Mouse (Mus musculus) liver, postnatal 0 days (tissue): Measurements from ENCODE around the gene Hist1h2ak. TPM values are rescaled to one million over a fixed set of nuclear protein-coding genes. Genes with fewer than 3 reads are reported as not detected.

ENCODE experiments used
- ATAC-seq: fragments of 200-750 bp; cut with Nextera tagmentation; 2 replicates; pipeline ENCODE4 v1.8.0; 2017; ENCODE audit warnings: mild to moderate bottlenecking, moderate library complexity
- DNase-seq: peaks from one replicate; pipeline ENCODE4 v3.0.0-alpha.2; 2016
- H3K27ac ChIP-seq: fragments of 300-500 bp; sonication (generic); 2 replicates; pipeline ENCODE4 v1.5.1; 2014; ENCODE audit warnings: antibody characterized with exemption, moderate library complexity, mild to moderate bottlenecking, low read depth
- H3K27me3 ChIP-seq: fragments of 300-500 bp; sonication (generic); 2 replicates; pipeline ENCODE4 v1.6.1; 2014; ENCODE audit warnings: low read length, control low read depth, mixed read lengths; ENCODE audit not compliant: insufficient read depth
- H3K36me3 ChIP-seq: fragments of 300-500 bp; sonication (generic); replicated peaks from 2 replicates; pipeline ENCODE4 v1.6.1; 2014; ENCODE audit warnings: mild to moderate bottlenecking, control low read depth, low read length, moderate library complexity, mixed read lengths; ENCODE audit not compliant: insufficient read depth
- H3K4me1 ChIP-seq: fragments of 300-500 bp; sonication (generic); 2 replicates; pipeline ENCODE4 v1.6.1; 2014; ENCODE audit warnings: antibody characterized with exemption, mild to moderate bottlenecking, control low read depth; ENCODE audit not compliant: insufficient read depth
- H3K4me2 ChIP-seq: fragments of 300-500 bp; sonication (generic); 2 replicates; pipeline ENCODE4 v1.6.1; 2014; ENCODE audit warnings: low read depth, mild to moderate bottlenecking, low read length, moderate library complexity, mixed read lengths
- H3K4me3 ChIP-seq: fragments of 300-500 bp; sonication (generic); 2 replicates; pipeline ENCODE4 v1.5.1; 2014; ENCODE audit warnings: low read depth, low read length
- H3K9ac ChIP-seq: fragments of 300-500 bp; sonication (generic); replicated peaks from 2 replicates; pipeline ENCODE4 v1.6.1; 2014; ENCODE audit warnings: mild to moderate bottlenecking, moderate library complexity
- H3K9me3 ChIP-seq: fragments of 300-500 bp; sonication (generic); 2 replicates; pipeline ENCODE4 v1.6.1; 2016; ENCODE audit warnings: mild to moderate bottlenecking, control low read depth, low read length, mixed read lengths
- CTCF ChIP-seq: sonication (generic); IDR thresholded peaks from 2 replicates; pipeline ENCODE4 v1.5.1; 2016; ENCODE audit warnings: antibody characterized with exemption, low read depth
- EP300 ChIP-seq: IDR thresholded peaks from 2 replicates; pipeline ENCODE4 v1.6.1; 2016; ENCODE audit warnings: antibody characterized with exemption, low read depth, mild to moderate bottlenecking
- WGBS: fragments of 180-500 bp; shearing (Covaris S2); extraction: QIAGEN DNeasy Blood & Tissue Kit; methylation state at CpG from one replicate; pipeline ENCODE4 v1.1.7; 2014; ENCODE audit not compliant: insufficient replicate concordance; 5-methylcytosine and 5-hydroxymethylcytosine counted together
- polyA plus RNA-seq: library from polyadenylated mRNA; unstranded; fragments of >200 nt; fragmentation: Nextera tagmentation; extraction: Ambion mirVana; gene quantifications from 2 replicates; pipeline ENCODE4 v1.2.1, GENCODE M21; 2015

Hist1h2ak gene
- polyA plus RNA-seq, 1 experiment from 2014 or later, result 62.3 TPM

GRCm38 (mm10) chr13:21734010-21734905, 19.4 kb downstream of the Hist1h2ak start:
- under 1% methylated on average over 21 of the region's 21 CpGs for WGBS

GRCm38 (mm10) chr13:21733466-21733865, 20.2 kb downstream of the Hist1h2ak start:
- H3K4me3 ChIP-seq, result no peak overlapping the region
- H3K36me3 ChIP-seq, result no peaks in the 10 kb centered on the region
- H3K9ac ChIP-seq, result no peak overlapping the region
- ATAC-seq (no peak), DNase-seq (no peak)
- TF ChIP-seq EP300, result no peak
- peak; percentile 25; the same call in 1 of the 2 replicates for TF ChIP-seq CTCF
- peaks cover 6% of the 10 kb centered on the region; the same call in 1 of the 2 replicates for H3K4me1 ChIP-seq
- H3K9me3 ChIP-seq, result no peaks in the 10 kb centered on the region
- WGBS, result 78% methylated on average over 5 of the region's 5 CpGs
- H3K27ac ChIP-seq, result no peak overlapping the region
- H3K4me2 ChIP-seq, result no peak overlapping the region
- H3K27me3 ChIP-seq, result no peaks in the 10 kb centered on the region

More at GRCm38 (mm10) chr13:21734010-21734905, 19.4 kb downstream of the Hist1h2ak start:
- no peaks in the 10 kb centered on the region for H3K9me3 ChIP-seq
- TF ChIP-seq EP300, result no peak
- TF ChIP-seq CTCF, result peak; percentile 95
- peak overlapping the region; percentile 76 for H3K4me2 ChIP-seq
- ATAC-seq (peak; percentile 69), DNase-seq (peak; percentile 78)
- peak overlapping the region; percentile 90 for H3K27ac ChIP-seq
- H3K4me3 ChIP-seq, result peak overlapping the region; percentile 53
- peaks cover 6% of the 10 kb centered on the region; the same call in 1 of the 2 replicates for H3K4me1 ChIP-seq
- H3K36me3 ChIP-seq, result no peaks in the 10 kb centered on the region
- peak overlapping the region; percentile 74 for H3K9ac ChIP-seq
- H3K27me3 ChIP-seq, result no peaks in the 10 kb centered on the region

- 57% methylated on average over 1 of the region's 1 CpGs for whole genome bisulfite sequencing
- no peak for DNase-seq
Observed at GRCm38 (mm10) chr13:21729544-21729943, 24.1 kb downstream of the Hist1h2ak start.

GRCm38 (mm10) chr13:21727948-21728572, 25.6 kb downstream of the Hist1h2ak start:
- Histone ChIP-seq H3K36me3 (no peaks in the 10 kb centered on the region), H3K27me3 (no peaks in the 10 kb centered on the region), H3K4me1 (no peaks in the 10 kb centered on the region), H3K4me3 (no peak overlapping the region), H3K4me2 (no peak overlapping the region), H3K9me3 (no peaks in the 10 kb centered on the region), H3K27ac (no peak overlapping the region), H3K9ac (no peak overlapping the region)
- no peak for TF ChIP-seq EP300
- TF ChIP-seq CTCF, result no peak
- DNase-seq (no peak), ATAC-seq (no peak)
- WGBS, result 48% methylated on average over 11 of the region's 11 CpGs

More at GRCm38 (mm10) chr13:21729544-21729943, 24.1 kb downstream of the Hist1h2ak start:
- Histone ChIP-seq H3K4me1 (no peaks in the 10 kb centered on the region), H3K27ac (no peak overlapping the region), H3K4me3 (no peak overlapping the region), H3K9ac (no peak overlapping the region), H3K9me3 (no peaks in the 10 kb centered on the region), H3K36me3 (no peaks in the 10 kb centered on the region), H3K4me2 (no peak overlapping the region), H3K27me3 (no peaks in the 10 kb centered on the region)
- TF ChIP-seq EP300 (no peak), CTCF (no peak)
- no peak for ATAC-seq

- Histone ChIP-seq H3K27me3 (no peaks in the 10 kb centered on the region), H3K4me1 (peaks cover 4% of the 10 kb centered on the region), H3K9me3 (no peaks in the 10 kb centered on the region), H3K9ac (peak overlapping the region; percentile 64), H3K36me3 (no peaks in the 10 kb centered on the region), H3K4me2 (peak overlapping the region; percentile 63), H3K4me3 (peak overlapping the region; percentile 43), H3K27ac (peak overlapping the region; percentile 93)
- WGBS, result 41% methylated on average over 5 of the region's 5 CpGs
- peak; percentile 36 for TF ChIP-seq CTCF
- TF ChIP-seq EP300, result no peak
- DNase-seq, result no peak
- ATAC-seq, result no peak
Observed at GRCm38 (mm10) chr13:21722993-21723836, 30.4 kb downstream of the Hist1h2ak start.
